Mouse (Mus musculus) neural tube, embryonic 14.5 days (tissue): ENCODE measurements around the gene Rftn1. TPM values are rescaled to one million over a fixed set of nuclear protein-coding genes. Genes with fewer than 3 reads are reported as not detected.

Experiments used
- ATAC-seq: fragments of 200-750 bp; cut with Nextera tagmentation; 2 replicates; pipeline ENCODE4 v1.8.0; 2017; ENCODE audit warnings: low read depth, mild to moderate bottlenecking, moderate TSS enrichment, moderate library complexity
- H3K27ac ChIP-seq: fragments of 300-500 bp; sonication (generic); 2 replicates; pipeline ENCODE4 v1.5.1; 2014; ENCODE audit warnings: low read depth, mild to moderate bottlenecking, control low read depth, low read length, moderate library complexity, mixed read lengths
- H3K27me3 ChIP-seq: fragments of 300-500 bp; sonication (generic); 2 replicates; pipeline ENCODE4 v1.6.1; 2014; ENCODE audit warnings: low read length; ENCODE audit not compliant: control insufficient read depth, insufficient read depth
- H3K36me3 ChIP-seq: fragments of 300-500 bp; sonication (generic); 2 replicates; pipeline ENCODE4 v1.6.1; 2014; ENCODE audit warnings: low read length, mixed read lengths; ENCODE audit not compliant: control insufficient read depth, insufficient read depth
- H3K4me1 ChIP-seq: fragments of 300-500 bp; sonication (generic); 2 replicates; pipeline ENCODE4 v1.6.1; 2014; ENCODE audit warnings: low read length; ENCODE audit not compliant: control insufficient read depth, insufficient read depth
- H3K4me2 ChIP-seq: fragments of 300-500 bp; sonication (generic); 2 replicates; pipeline ENCODE4 v1.6.1; 2014; ENCODE audit warnings: mild to moderate bottlenecking, low read depth, low read length, control low read depth
- H3K4me3 ChIP-seq: fragments of 300-500 bp; sonication (generic); 2 replicates; pipeline ENCODE4 v1.5.1; 2014; ENCODE audit warnings: low read depth, low read length, control low read depth, mixed read lengths
- H3K9ac ChIP-seq: fragments of 300-500 bp; sonication (generic); replicated peaks from 2 replicates; pipeline ENCODE4 v1.6.1; 2014; ENCODE audit warnings: low read depth, mild to moderate bottlenecking, control low read depth, low read length, mixed read lengths
- H3K9me3 ChIP-seq: fragments of 300-500 bp; sonication (generic); 2 replicates; pipeline ENCODE4 v1.6.1; 2016; ENCODE audit warnings: low read length; ENCODE audit not compliant: control insufficient read depth
- WGBS: fragments of 180-500 bp; shearing (Covaris S2); extraction: QIAGEN DNeasy Blood & Tissue Kit; methylation state at CpG from one replicate; pipeline ENCODE4 v1.1.7; 2014; 5-methylcytosine and 5-hydroxymethylcytosine counted together
- polyA plus RNA-seq: library from polyadenylated mRNA; unstranded; fragments of >200 nt; fragmentation: Nextera tagmentation; extraction: Ambion mirVana; gene quantifications from 2 replicates; pipeline ENCODE4 v1.2.1, GENCODE M21; 2014

Gene Rftn1
- polyA plus RNA-seq, 1 experiment from 2014 or later = 20.4 TPM

DNA sequence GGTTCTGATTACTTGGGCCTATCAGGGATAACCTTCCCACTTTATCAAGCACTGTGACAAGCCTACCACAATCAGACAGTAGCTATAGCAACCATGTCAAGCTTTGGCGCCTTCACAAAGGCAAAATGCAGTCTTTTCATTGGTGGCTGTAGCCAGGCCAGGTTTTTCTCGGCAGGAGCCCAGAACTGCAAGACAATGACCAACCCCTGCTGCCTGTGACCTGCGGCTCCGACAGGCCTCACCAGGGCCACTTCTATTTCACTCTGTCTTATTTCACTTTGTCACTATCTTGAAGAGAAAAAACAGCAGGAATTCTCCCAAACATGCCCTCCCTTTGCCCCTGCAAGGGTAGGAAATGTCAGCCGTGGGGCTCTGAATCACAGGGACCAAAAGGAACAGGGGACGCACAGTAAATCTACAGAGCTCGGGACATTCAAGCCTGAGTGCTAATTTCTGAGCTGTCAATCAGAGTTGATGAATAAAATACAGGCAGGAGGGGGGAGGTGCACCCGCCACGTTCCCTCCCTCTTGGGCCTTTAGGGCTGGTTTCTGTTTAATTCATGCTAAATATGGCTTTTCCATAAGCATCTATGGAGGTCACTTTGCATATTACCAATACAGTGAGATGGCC, 183.6 kb downstream of the Rftn1 start:
- no peaks in the 10 kb centered on the region for H3K27me3 ChIP-seq
- WGBS = 5% methylated on average over 9 of the region's 9 CpGs
- H3K36me3 ChIP-seq = no peaks in the 10 kb centered on the region
- peaks cover 11% of the 10 kb centered on the region for H3K4me1 ChIP-seq
- no peak overlapping the region for H3K4me2 ChIP-seq
- H3K4me3 ChIP-seq = no peak overlapping the region
- peak overlapping the region; percentile 70 for H3K27ac ChIP-seq
- no peak overlapping the region; the same call in 1 of the 2 replicates for H3K9ac ChIP-seq
- H3K9me3 ChIP-seq = no peaks in the 10 kb centered on the region
- peak; percentile 85 for ATAC-seq

DNA sequence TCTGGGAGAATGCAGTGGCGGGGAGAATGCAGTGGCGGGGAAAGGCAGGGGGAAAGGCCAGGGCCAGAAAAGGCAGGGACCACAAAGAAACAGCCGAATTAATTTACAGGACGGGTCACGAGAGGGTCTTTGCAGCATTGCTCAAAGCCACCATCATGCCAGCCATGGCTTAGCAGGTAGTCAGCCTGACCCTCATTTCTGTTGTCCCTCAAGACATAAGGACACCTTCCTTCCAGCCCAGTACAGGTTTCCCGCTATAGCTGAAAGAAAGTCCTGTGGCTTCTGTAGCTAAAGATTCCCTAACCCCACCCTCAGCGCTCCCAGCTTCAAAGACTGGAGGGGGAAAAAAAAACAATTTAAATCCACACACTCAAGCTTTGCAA, 184.1 kb downstream of the Rftn1 start:
- H3K27me3 ChIP-seq = no peaks in the 10 kb centered on the region
- 0 out of 2 replicates have a peak overlapping the region, but pooled peaks have one; percentile 16 for H3K27ac ChIP-seq
- 15% methylated on average over 7 of the region's 7 CpGs for WGBS
- ATAC-seq = peak; percentile 25; the same call in 1 of the 2 replicates
- H3K4me2 ChIP-seq = no peak overlapping the region
- H3K9ac ChIP-seq = no peak overlapping the region
- H3K4me3 ChIP-seq = no peak overlapping the region
- no peaks in the 10 kb centered on the region for H3K36me3 ChIP-seq
- peaks cover 11% of the 10 kb centered on the region for H3K4me1 ChIP-seq
- H3K9me3 ChIP-seq = no peaks in the 10 kb centered on the region

DNA sequence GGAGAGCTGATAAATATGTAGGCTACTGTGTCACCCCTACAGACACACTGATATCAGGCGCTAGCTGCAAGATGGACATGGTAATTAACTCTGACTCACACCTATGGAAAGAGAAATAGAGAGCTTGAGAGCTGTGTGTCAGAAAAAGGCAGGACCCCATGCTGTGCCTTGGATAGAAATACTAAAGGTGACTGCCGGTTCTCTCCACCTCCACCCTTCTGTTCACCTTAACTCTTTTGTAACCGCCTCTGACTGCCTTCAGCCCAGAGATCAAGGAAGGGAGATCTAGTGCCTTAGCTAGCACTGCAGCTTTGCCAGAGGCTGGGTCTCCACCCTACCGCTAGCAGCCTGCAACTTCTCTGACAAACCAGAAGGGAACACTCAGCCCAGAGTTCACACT, 187.3 kb downstream of the Rftn1 start:
- Histone ChIP-seq H3K4me2 (no peak overlapping the region), H3K27me3 (no peaks in the 10 kb centered on the region), H3K9me3 (no peaks in the 10 kb centered on the region), H3K27ac (no peak overlapping the region), H3K36me3 (no peaks in the 10 kb centered on the region), H3K4me3 (no peak overlapping the region), H3K4me1 (peaks cover 11% of the 10 kb centered on the region), H3K9ac (no peak overlapping the region)
- no peak for ATAC-seq
- WGBS = 82% methylated on average over 4 of the region's 4 CpGs

DNA sequence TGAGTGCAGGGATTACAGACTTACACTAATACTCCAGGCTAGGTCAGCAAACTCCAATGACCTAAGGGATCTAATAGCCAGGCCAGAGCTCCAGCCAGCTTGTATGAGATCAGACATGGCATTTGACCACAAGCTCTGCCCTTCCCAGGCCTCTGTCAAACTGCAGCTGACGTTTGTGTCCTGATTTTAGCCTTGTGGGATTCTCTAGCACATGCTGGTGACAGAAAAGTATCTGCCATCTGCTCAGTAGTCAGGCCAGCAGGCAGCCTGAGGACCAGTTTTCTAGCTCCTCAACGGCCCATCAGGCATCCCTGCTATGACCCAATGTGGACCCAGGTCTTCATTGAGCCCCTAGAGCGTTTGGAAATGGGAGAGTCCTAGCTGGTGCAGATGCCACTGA, 188.3 kb downstream of the Rftn1 start:
- no peaks in the 10 kb centered on the region for H3K9me3 ChIP-seq
- H3K27ac ChIP-seq = no peak overlapping the region
- no peaks in the 10 kb centered on the region for H3K27me3 ChIP-seq
- no peaks in the 10 kb centered on the region for H3K36me3 ChIP-seq
- H3K4me3 ChIP-seq = no peak overlapping the region
- ATAC-seq = no peak
- peaks cover 11% of the 10 kb centered on the region for H3K4me1 ChIP-seq
- H3K9ac ChIP-seq = no peak overlapping the region
- 79% methylated on average over 3 of the region's 3 CpGs for WGBS
- no peak overlapping the region for H3K4me2 ChIP-seq

DNA sequence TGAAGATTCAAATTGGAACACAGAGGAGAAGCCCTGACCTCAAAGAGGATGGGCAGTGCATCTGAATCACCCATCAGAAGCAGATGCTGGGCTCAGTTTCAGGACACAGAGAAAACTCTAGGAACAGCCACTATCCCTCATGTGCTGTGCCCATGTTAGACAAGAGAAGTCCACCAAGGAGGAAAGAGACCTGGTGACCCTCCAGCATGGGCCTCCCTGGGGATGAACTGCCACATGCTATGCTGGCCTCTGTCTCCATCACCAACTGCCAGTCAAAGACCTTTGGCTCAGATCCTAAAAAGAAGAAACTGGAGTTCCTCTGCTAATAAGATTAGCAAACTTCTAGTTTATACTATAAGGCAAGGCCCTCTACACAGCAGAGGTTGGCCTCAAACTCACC, 188.7 kb downstream of the Rftn1 start:
- no peak overlapping the region for H3K9ac ChIP-seq
- H3K36me3 ChIP-seq = no peaks in the 10 kb centered on the region
- ATAC-seq = no peak
- H3K4me3 ChIP-seq = no peak overlapping the region
- no peaks in the 10 kb centered on the region for H3K9me3 ChIP-seq
- H3K27me3 ChIP-seq = no peaks in the 10 kb centered on the region
- peaks cover 7% of the 10 kb centered on the region for H3K4me1 ChIP-seq
- no peak overlapping the region for H3K27ac ChIP-seq
- H3K4me2 ChIP-seq = no peak overlapping the region

DNA sequence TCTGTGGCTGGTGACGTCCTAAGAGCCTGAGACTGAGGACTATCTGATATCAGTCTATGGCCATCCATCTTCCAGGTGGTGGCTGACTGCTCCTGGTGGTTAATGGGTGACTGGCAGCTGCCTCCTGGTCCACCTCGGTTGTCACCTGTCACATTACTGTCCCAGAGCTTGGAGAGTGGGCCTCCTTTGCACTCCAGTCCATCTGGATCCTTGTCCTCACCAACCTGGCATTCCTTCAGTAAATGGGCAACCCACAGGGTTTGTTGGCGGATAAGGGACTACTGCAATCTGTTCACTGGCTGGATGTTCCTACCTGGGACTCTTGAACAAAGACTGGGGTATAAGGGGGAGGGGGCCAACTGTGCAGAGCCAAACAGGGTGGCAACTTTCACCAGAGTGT, 189.9 kb downstream of the Rftn1 start:
- H3K36me3 ChIP-seq = no peaks in the 10 kb centered on the region
- H3K4me3 ChIP-seq = no peak overlapping the region
- H3K4me1 ChIP-seq = no peaks in the 10 kb centered on the region
- no peak for ATAC-seq
- 94% methylated on average over 3 of the region's 3 CpGs for WGBS
- no peak overlapping the region for H3K4me2 ChIP-seq
- no peak overlapping the region for H3K9ac ChIP-seq
- no peaks in the 10 kb centered on the region for H3K27me3 ChIP-seq
- H3K27ac ChIP-seq = no peak overlapping the region
- H3K9me3 ChIP-seq = no peaks in the 10 kb centered on the region

DNA sequence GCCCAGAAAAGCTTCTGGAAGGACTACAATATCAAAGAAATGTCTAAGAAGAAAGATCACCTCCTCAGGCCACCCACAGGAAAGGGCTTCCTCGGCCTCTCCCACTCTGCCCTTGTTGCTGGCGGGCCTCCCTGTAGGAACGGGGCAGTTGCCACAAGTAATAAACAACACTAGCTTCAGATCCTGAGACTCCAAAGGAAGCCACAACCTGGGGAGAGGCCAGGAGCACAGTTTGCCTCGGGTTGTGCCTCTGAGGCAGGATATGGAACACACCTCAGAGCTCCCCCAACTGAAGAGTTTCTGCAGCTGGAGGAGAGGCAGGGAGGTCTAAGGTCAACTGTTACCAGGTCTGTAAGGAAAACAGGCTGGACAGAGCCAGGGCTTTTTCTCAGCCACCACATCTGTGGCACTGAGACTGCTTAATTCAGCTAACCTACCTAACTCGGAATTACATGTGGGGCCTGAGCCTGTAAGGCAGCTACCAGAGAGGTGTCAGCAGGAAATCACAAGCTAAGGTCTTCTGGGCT, 193.8 kb downstream of the Rftn1 start:
- no peak overlapping the region for H3K27ac ChIP-seq
- no peaks in the 10 kb centered on the region for H3K36me3 ChIP-seq
- H3K4me1 ChIP-seq = no peaks in the 10 kb centered on the region
- H3K4me2 ChIP-seq = no peak overlapping the region
- H3K27me3 ChIP-seq = no peaks in the 10 kb centered on the region
- 71% methylated on average over 5 of the region's 5 CpGs for WGBS
- H3K4me3 ChIP-seq = no peak overlapping the region
- no peaks in the 10 kb centered on the region for H3K9me3 ChIP-seq
- no peak for ATAC-seq
- H3K9ac ChIP-seq = no peak overlapping the region

DNA sequence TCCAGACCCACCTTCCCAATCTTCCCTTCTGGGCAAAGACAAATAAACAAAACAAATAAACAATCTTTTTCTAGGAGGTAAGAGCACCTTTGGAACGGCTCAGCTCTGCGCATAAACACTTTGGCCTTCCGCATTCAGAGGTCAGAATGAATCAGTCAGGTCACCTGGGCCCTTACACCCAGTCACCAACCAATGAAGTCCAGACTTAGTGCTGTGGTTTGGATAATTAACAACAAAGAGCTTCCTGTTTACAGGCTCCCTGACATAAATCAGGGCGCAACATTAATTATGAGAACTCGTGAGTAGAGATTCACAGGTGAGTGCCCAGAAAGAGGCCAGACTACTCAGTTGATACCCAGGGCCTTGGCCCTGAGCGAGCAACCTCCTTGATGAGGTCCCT, 194.4 kb downstream of the Rftn1 start:
- H3K9ac ChIP-seq = no peak overlapping the region
- H3K4me2 ChIP-seq = no peak overlapping the region
- no peaks in the 10 kb centered on the region for H3K36me3 ChIP-seq
- no peak overlapping the region for H3K4me3 ChIP-seq
- no peak overlapping the region for H3K27ac ChIP-seq
- ATAC-seq = no peak
- H3K27me3 ChIP-seq = no peaks in the 10 kb centered on the region
- no peaks in the 10 kb centered on the region for H3K9me3 ChIP-seq
- H3K4me1 ChIP-seq = no peaks in the 10 kb centered on the region
- whole genome bisulfite sequencing = 89% methylated on average over 6 of the region's 6 CpGs

DNA sequence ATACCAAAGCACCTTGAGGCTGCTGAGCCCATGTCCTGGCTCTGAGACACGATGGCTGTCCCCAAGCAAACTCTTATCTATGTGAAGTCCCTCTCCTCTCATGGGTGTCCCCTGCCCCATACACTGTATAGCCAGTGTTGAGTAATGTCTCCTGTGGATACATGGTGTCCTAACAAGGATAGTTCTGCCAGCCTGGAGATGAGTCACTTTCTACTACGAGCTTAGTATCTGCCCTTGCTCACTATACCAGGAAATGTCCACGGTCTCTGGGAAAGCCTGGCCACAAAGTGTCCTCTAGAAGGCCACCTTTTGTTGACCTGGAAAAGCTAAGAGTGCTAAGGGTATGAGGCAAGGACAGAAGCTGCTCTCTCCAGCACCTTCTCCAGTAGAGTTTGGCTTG, 195.2 kb downstream of the Rftn1 start:
- Histone ChIP-seq H3K36me3 (no peaks in the 10 kb centered on the region), H3K4me2 (no peak overlapping the region), H3K4me3 (no peak overlapping the region), H3K27me3 (no peaks in the 10 kb centered on the region), H3K9me3 (no peaks in the 10 kb centered on the region), H3K4me1 (no peaks in the 10 kb centered on the region), H3K9ac (no peak overlapping the region), H3K27ac (no peak overlapping the region)
- WGBS = 92% methylated on average over 3 of the region's 3 CpGs
- ATAC-seq = no peak
